Mouse (Mus musculus) limb, embryonic 15.5 days (tissue): Measurements from ENCODE around the gene Ttll5. TPM values are rescaled to one million over a fixed set of nuclear protein-coding genes. Genes with fewer than 3 reads are reported as not detected.
A peak's percentile ranks its signal among the peaks of the same experiment; 100 is the strongest.

Experiments
- ATAC-seq: fragments of 200-750 bp; cut with Nextera tagmentation; 2 replicates; pipeline ENCODE4 v1.8.0; 2017; ENCODE audit warnings: low read depth, moderate TSS enrichment; ENCODE audit not compliant: insufficient number of reproducible peaks, low FRiP score, low TSS enrichment
- H3K27ac ChIP-seq: fragments of 300-500 bp; sonication (generic); 2 replicates; pipeline ENCODE4 v1.5.1; 2015; ENCODE audit warnings: moderate library complexity, mild to moderate bottlenecking, inconsistent platforms
- H3K27me3 ChIP-seq: fragments of 300-500 bp; sonication (generic); 2 replicates; pipeline ENCODE4 v1.6.1; 2015; ENCODE audit warnings: inconsistent platforms
- H3K36me3 ChIP-seq: fragments of 300-500 bp; sonication (generic); 2 replicates; pipeline ENCODE4 v1.6.1; 2015; ENCODE audit warnings: inconsistent platforms
- H3K4me1 ChIP-seq: fragments of 300-500 bp; sonication (generic); 2 replicates; pipeline ENCODE4 v1.6.1; 2015; ENCODE audit warnings: inconsistent platforms
- H3K4me2 ChIP-seq: fragments of 300-500 bp; sonication (generic); 2 replicates; pipeline ENCODE4 v1.6.1; 2015; ENCODE audit warnings: mild to moderate bottlenecking, inconsistent platforms
- H3K4me3 ChIP-seq: fragments of 300-500 bp; sonication (generic); 2 replicates; pipeline ENCODE4 v1.5.1; 2015; ENCODE audit warnings: mild to moderate bottlenecking, inconsistent platforms
- H3K9ac ChIP-seq: fragments of 300-500 bp; sonication (generic); 2 replicates; pipeline ENCODE4 v1.6.1; 2015; ENCODE audit warnings: inconsistent platforms
- H3K9me3 ChIP-seq: fragments of 300-500 bp; sonication (generic); 2 replicates; pipeline ENCODE4 v1.6.1; 2016; ENCODE audit warnings: inconsistent platforms
- WGBS: fragments of 180-500 bp; shearing (Covaris S2); methylation state at CpG from one replicate; pipeline ENCODE4 v1.1.7; 2015; 5-methylcytosine and 5-hydroxymethylcytosine counted together
- polyA plus RNA-seq: library from polyadenylated mRNA; unstranded; fragments of >200 nt; fragmentation: Nextera tagmentation; extraction: Ambion mirVana; gene quantifications from 2 replicates; pipeline ENCODE4 v1.2.1, GENCODE M21; 2015

The Ttll5 gene
- polyA plus RNA-seq, 1 experiment from 2014 or later = 13.0 TPM

GRCm38 (mm10) chr12:85973526-85973925 lies 149.1 kb downstream of the Ttll5 start:
- Histone ChIP-seq H3K4me2 (no peak overlapping the region), H3K4me1 (peaks cover 41% of the 10 kb centered on the region), H3K36me3 (no peaks in the 10 kb centered on the region), H3K4me3 (no peak overlapping the region), H3K27ac (peak overlapping the region; percentile 84), H3K9me3 (no peaks in the 10 kb centered on the region), H3K9ac (no peak overlapping the region), H3K27me3 (no peaks in the 10 kb centered on the region)
- peak; percentile 70 for ATAC-seq
- WGBS = 23% methylated on average over 4 of the region's 4 CpGs

DNA sequence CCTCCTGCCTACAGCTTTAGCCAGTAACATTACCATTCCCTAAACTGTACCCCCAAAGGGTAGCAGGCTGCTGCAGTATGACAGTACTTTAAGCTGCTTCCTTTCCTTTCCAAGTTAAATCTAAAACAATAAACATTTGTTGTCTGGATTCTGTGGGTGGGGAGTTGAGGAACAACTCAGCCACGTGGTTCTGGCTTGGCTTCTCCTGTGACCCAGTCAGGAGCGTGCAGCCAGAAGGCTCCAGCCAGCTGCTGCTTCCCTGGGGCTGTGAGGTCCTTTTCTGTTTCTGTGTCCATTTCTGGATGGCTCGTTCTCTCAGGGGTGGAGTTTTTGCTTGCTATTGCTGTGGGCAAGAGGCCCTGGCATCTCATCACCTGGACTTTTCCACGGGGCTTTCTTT lies 149.6 kb downstream of the Ttll5 start:
- Histone ChIP-seq H3K4me3 (no peak overlapping the region), H3K9ac (no peak overlapping the region), H3K4me2 (no peak overlapping the region), H3K9me3 (no peaks in the 10 kb centered on the region), H3K27me3 (no peaks in the 10 kb centered on the region), H3K27ac (peak overlapping the region; percentile 84), H3K36me3 (no peaks in the 10 kb centered on the region), H3K4me1 (peaks cover 41% of the 10 kb centered on the region)
- WGBS = 17% methylated on average over 4 of the region's 4 CpGs
- peak; percentile 30; the same call in 1 of the 2 replicates for ATAC-seq

- H3K36me3 ChIP-seq = no peaks in the 10 kb centered on the region
- H3K9ac ChIP-seq = no peak overlapping the region
- no peaks in the 10 kb centered on the region for H3K9me3 ChIP-seq
- no peak overlapping the region for H3K4me2 ChIP-seq
- peaks cover 8% of the 10 kb centered on the region; the same call in 1 of the 2 replicates for H3K4me1 ChIP-seq
- H3K27ac ChIP-seq = no peak overlapping the region
- no peaks in the 10 kb centered on the region for H3K27me3 ChIP-seq
- ATAC-seq = no peak
- no peak overlapping the region for H3K4me3 ChIP-seq
- 79% methylated on average over 5 of the region's 5 CpGs for WGBS
Observed at GRCm38 (mm10) chr12:85979996-85980395, 155.5 kb downstream of the Ttll5 start.

GRCm38 (mm10) chr12:85985524-85985923 lies 161.1 kb downstream of the Ttll5 start:
- Histone ChIP-seq H3K27me3 (no peaks in the 10 kb centered on the region), H3K27ac (no peak overlapping the region), H3K4me3 (no peak overlapping the region), H3K9ac (no peak overlapping the region), H3K4me1 (0 out of 2 replicates have a peak, but pooled peaks cover 5% of the 10 kb centered on the region), H3K36me3 (no peaks in the 10 kb centered on the region), H3K9me3 (no peaks in the 10 kb centered on the region), H3K4me2 (no peak overlapping the region)
- no peak for ATAC-seq
- WGBS = 58% methylated on average over 4 of the region's 4 CpGs

- peak overlapping the region; percentile 55; the same call in 1 of the 2 replicates for H3K27ac ChIP-seq
Observed at GRCm38 (mm10) chr12:85986024-85986423, 161.6 kb downstream of the Ttll5 start.

GRCm38 (mm10) chr12:85986540-85987443 lies 162.3 kb downstream of the Ttll5 start:
- no peak for ATAC-seq
- 50% methylated on average over 13 of the region's 13 CpGs for WGBS
- Histone ChIP-seq H3K4me2 (no peak overlapping the region), H3K4me3 (no peak overlapping the region), H3K27me3 (no peaks in the 10 kb centered on the region), H3K27ac (peak overlapping the region; percentile 55; the same call in 1 of the 2 replicates), H3K36me3 (no peaks in the 10 kb centered on the region), H3K4me1 (0 out of 2 replicates have a peak, but pooled peaks cover 5% of the 10 kb centered on the region), H3K9ac (no peak overlapping the region), H3K9me3 (no peaks in the 10 kb centered on the region)

More at GRCm38 (mm10) chr12:85986024-85986423, 161.6 kb downstream of the Ttll5 start:
- Histone ChIP-seq H3K36me3 (no peaks in the 10 kb centered on the region), H3K4me1 (0 out of 2 replicates have a peak, but pooled peaks cover 5% of the 10 kb centered on the region), H3K9me3 (no peaks in the 10 kb centered on the region), H3K27me3 (no peaks in the 10 kb centered on the region), H3K9ac (no peak overlapping the region), H3K4me2 (no peak overlapping the region), H3K4me3 (no peak overlapping the region)
- WGBS = 55% methylated on average over 7 of the region's 7 CpGs
- no peak for ATAC-seq

DNA sequence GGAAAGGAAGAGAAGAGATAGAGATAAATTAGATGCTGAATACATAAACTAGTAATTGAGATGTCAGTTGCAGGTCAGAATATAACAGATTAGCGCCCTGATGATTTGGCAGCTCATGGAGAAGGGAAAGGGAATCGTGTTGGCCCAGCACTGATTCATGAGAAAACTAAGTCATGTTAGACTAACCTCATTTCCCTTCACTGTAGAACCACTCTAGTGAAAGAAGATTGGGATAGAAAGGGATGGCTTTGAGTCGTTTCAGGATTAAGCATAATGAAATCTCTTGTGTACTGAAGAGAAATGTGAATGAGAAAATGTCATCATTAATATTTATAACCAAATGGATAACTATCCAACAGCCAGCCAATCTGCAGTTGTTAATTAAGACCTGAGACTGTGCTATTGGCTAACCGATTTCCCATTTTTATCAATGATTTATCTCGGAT lies 163.0 kb downstream of the Ttll5 start:
- no peak overlapping the region for H3K9ac ChIP-seq
- 83% methylated on average over 5 of the region's 5 CpGs for WGBS
- no peaks in the 10 kb centered on the region for H3K36me3 ChIP-seq
- no peak overlapping the region for H3K27ac ChIP-seq
- no peaks in the 10 kb centered on the region for H3K9me3 ChIP-seq
- no peak for ATAC-seq
- H3K4me3 ChIP-seq = no peak overlapping the region
- H3K4me1 ChIP-seq = 0 out of 2 replicates have a peak, but pooled peaks cover 5% of the 10 kb centered on the region
- H3K4me2 ChIP-seq = no peak overlapping the region
- H3K27me3 ChIP-seq = no peaks in the 10 kb centered on the region

GRCm38 (mm10) chr12:85988121-85988520 lies 163.7 kb downstream of the Ttll5 start:
- no peak overlapping the region for H3K4me3 ChIP-seq
- no peaks in the 10 kb centered on the region for H3K9me3 ChIP-seq
- H3K27me3 ChIP-seq = no peaks in the 10 kb centered on the region
- WGBS = 93% methylated on average over 4 of the region's 4 CpGs
- no peaks in the 10 kb centered on the region for H3K36me3 ChIP-seq
- no peak for ATAC-seq
- H3K9ac ChIP-seq = no peak overlapping the region
- H3K27ac ChIP-seq = no peak overlapping the region
- 0 out of 2 replicates have a peak, but pooled peaks cover 5% of the 10 kb centered on the region for H3K4me1 ChIP-seq
- no peak overlapping the region for H3K4me2 ChIP-seq

DNA sequence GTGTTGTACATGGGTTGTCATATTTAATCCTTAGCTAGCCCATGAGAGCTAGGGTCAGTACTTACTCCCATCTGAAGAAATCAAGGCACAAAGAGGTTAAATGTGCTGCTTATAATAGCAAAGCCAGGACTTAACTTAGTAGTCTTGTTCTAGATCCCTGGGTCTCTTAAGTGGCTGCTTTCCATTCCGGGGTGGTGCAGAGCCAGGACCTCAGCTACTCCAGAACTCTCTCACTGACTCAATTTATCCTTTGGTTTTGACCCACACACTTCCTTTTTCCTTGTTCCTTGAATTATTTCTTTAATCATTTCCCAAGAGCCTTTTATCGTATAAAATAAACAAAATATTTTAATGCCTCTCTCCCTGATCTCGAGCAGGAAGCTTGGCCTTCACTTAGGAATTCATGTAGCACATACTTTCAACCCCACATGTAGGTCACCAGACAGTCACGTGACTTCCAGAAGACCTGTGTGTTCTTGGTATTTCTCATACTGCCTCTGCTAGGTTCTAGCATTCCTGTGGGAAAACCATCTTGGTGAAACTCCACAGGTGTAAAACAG lies 164.4 kb downstream of the Ttll5 start:
- H3K27ac ChIP-seq = no peak overlapping the region
- H3K4me1 ChIP-seq = peaks cover 9% of the 10 kb centered on the region; the same call in 1 of the 2 replicates
- 75% methylated on average over 4 of the region's 4 CpGs for WGBS
- H3K9me3 ChIP-seq = no peaks in the 10 kb centered on the region
- no peaks in the 10 kb centered on the region for H3K27me3 ChIP-seq
- no peaks in the 10 kb centered on the region for H3K36me3 ChIP-seq
- H3K4me3 ChIP-seq = no peak overlapping the region
- no peak overlapping the region for H3K4me2 ChIP-seq
- no peak for ATAC-seq
- no peak overlapping the region for H3K9ac ChIP-seq

DNA sequence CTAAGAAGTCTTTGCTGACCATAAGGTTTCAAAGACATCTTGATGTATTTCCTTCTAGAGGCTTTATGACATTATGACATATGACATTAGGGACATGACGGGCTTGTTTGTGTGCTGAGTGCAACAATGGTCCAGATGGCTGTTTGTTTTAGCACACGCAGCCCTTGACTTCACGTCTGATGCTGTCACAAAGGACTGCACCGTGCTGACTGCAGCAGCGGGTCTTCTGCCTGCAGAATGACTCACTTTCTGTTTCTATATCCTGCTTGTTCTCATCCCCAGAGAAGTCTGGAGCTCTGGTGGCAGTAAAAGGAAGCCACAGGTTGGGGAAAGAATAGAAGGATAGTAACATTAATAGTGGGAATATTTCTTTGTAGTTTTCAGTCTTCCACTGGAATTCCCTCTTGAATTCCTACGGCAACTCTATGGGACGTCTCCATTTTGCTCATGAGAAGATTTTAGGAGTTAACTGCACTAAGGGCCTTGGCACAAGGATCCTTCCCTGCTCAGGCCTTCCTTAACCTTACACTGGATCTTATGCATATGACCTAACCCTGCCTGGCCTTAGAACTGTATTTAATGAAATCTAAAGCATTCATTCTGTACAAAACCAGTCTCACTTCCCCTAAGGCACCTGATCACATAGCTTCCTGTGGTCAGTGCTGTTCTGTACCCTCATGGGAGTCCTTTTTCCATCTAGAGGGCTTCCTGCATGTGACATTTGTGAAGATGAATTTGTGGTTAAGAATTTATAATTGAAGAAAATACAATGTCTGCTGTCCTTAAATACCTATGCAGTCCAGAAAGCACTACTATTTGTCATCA lies 167.8 kb downstream of the Ttll5 start:
- no peak for ATAC-seq
- 0 out of 2 replicates have a peak, but pooled peaks cover 3% of the 10 kb centered on the region for H3K36me3 ChIP-seq
- H3K4me3 ChIP-seq = no peak overlapping the region
- H3K9ac ChIP-seq = no peak overlapping the region
- no peak overlapping the region for H3K27ac ChIP-seq
- no peaks in the 10 kb centered on the region for H3K27me3 ChIP-seq
- no peak overlapping the region for H3K4me2 ChIP-seq
- WGBS = 70% methylated on average over 7 of the region's 7 CpGs
- no peaks in the 10 kb centered on the region for H3K9me3 ChIP-seq
- H3K4me1 ChIP-seq = peaks cover 14% of the 10 kb centered on the region

GRCm38 (mm10) chr12:85992838-85993234 lies 168.4 kb downstream of the Ttll5 start:
- no peak for ATAC-seq
- Histone ChIP-seq H3K4me3 (no peak overlapping the region), H3K9ac (no peak overlapping the region), H3K9me3 (no peaks in the 10 kb centered on the region), H3K27me3 (no peaks in the 10 kb centered on the region), H3K4me1 (peaks cover 14% of the 10 kb centered on the region), H3K36me3 (0 out of 2 replicates have a peak, but pooled peaks cover 3% of the 10 kb centered on the region), H3K4me2 (no peak overlapping the region), H3K27ac (no peak overlapping the region)
- WGBS = 91% methylated on average over 2 of the region's 2 CpGs
